Mouse (Mus musculus): ENCODE measurements at regions not wholly inside any gene's neighbourhood (a gene's known extent, or its start where the extent isn't known, plus 50 kb on each side); places are given as distances from the start of the nearest gene placed in this dataset.

- no peaks in the 10 kb centered on the region for H3K27me3 ChIP-seq (ENCODE audit: control insufficient read depth, insufficient read depth, low read length)
Observed at GRCm38 (mm10) chr19:56034552-56034951, 252.4 kb upstream of the Habp2 start.

GRCm38 (mm10) chr19:56037584-56037983 is 249.4 kb upstream of the Habp2 start:
- 88% methylated on average over 3 of the region's 3 CpGs for WGBS
- ATAC-seq (replicated peaks; ENCODE audit: extremely low read depth, insufficient read depth, low FRiP score), result no peak
- no peak overlapping the region for H3K4me3 ChIP-seq (ENCODE audit: low read length)

More at GRCm38 (mm10) chr19:56034552-56034951, 252.4 kb upstream of the Habp2 start:
- Histone ChIP-seq H3K9ac (ENCODE audit: low read length) (no peak overlapping the region), H3K4me3 (ENCODE audit: low read length) (no peak overlapping the region), H3K4me1 (ENCODE audit: control insufficient read depth, insufficient read depth, low read length) (no peaks in the 10 kb centered on the region), H3K9me3 (replicated peaks; ENCODE audit: control insufficient read depth, low read length) (no peaks in the 10 kb centered on the region), H3K36me3 (ENCODE audit: control insufficient read depth, insufficient read depth) (no peaks in the 10 kb centered on the region), H3K4me2 (ENCODE audit: low read depth, low read length) (no peak overlapping the region), H3K27ac (ENCODE audit: low read length) (no peak overlapping the region)
- no peak for ATAC-seq (replicated peaks; ENCODE audit: extremely low read depth, insufficient read depth, low FRiP score)
- WGBS, result 49% methylated on average over 4 of the region's 4 CpGs

GRCm38 (mm10) chr19:56039091-56040004 is 247.6 kb upstream of the Habp2 start:
- H3K4me1 ChIP-seq (ENCODE audit: control insufficient read depth, insufficient read depth, low read length), result no peaks in the 10 kb centered on the region
- H3K27ac ChIP-seq (ENCODE audit: low read length), result no peak overlapping the region
- H3K9ac ChIP-seq (ENCODE audit: low read length), result no peak overlapping the region
- ATAC-seq (replicated peaks; ENCODE audit: extremely low read depth, insufficient read depth, low FRiP score), result no peak
- no peaks in the 10 kb centered on the region for H3K27me3 ChIP-seq (ENCODE audit: control insufficient read depth, insufficient read depth, low read length)
- 76% methylated on average over 17 of the region's 17 CpGs for WGBS
- no peaks in the 10 kb centered on the region for H3K36me3 ChIP-seq (ENCODE audit: control insufficient read depth, insufficient read depth)
- no peak overlapping the region for H3K4me3 ChIP-seq (ENCODE audit: low read length)
- no peaks in the 10 kb centered on the region for H3K9me3 ChIP-seq (replicated peaks; ENCODE audit: control insufficient read depth, low read length)
- no peak overlapping the region for H3K4me2 ChIP-seq (ENCODE audit: low read depth, low read length)

More at GRCm38 (mm10) chr19:56037584-56037983, 249.4 kb upstream of the Habp2 start:
- H3K4me2 ChIP-seq (ENCODE audit: low read depth, low read length), result no peak overlapping the region
- no peaks in the 10 kb centered on the region for H3K4me1 ChIP-seq (ENCODE audit: control insufficient read depth, insufficient read depth, low read length)
- H3K9me3 ChIP-seq (replicated peaks; ENCODE audit: control insufficient read depth, low read length), result no peaks in the 10 kb centered on the region
- H3K9ac ChIP-seq (ENCODE audit: low read length), result no peak overlapping the region
- H3K36me3 ChIP-seq (ENCODE audit: control insufficient read depth, insufficient read depth), result no peaks in the 10 kb centered on the region
- H3K27me3 ChIP-seq (ENCODE audit: control insufficient read depth, insufficient read depth, low read length), result no peaks in the 10 kb centered on the region
- H3K27ac ChIP-seq (ENCODE audit: low read length), result no peak overlapping the region

GRCm38 (mm10) chr19:56041930-56042329 is 245.0 kb upstream of the Habp2 start:
- 87% methylated on average over 3 of the region's 3 CpGs for WGBS
- H3K4me2 ChIP-seq (ENCODE audit: low read depth, low read length), result no peak overlapping the region

GRCm38 (mm10) chr19:56046784-56047390 is 240.1 kb upstream of the Habp2 start:
- Histone ChIP-seq H3K9me3 (replicated peaks; ENCODE audit: control insufficient read depth, low read length) (no peaks in the 10 kb centered on the region), H3K27ac (ENCODE audit: low read length) (no peak overlapping the region), H3K27me3 (ENCODE audit: control insufficient read depth, insufficient read depth, low read length) (no peaks in the 10 kb centered on the region), H3K4me1 (ENCODE audit: control insufficient read depth, insufficient read depth, low read length) (no peaks in the 10 kb centered on the region), H3K4me3 (ENCODE audit: low read length) (no peak overlapping the region), H3K9ac (ENCODE audit: low read length) (no peak overlapping the region), H3K4me2 (ENCODE audit: low read depth, low read length) (no peak overlapping the region), H3K36me3 (ENCODE audit: control insufficient read depth, insufficient read depth) (no peaks in the 10 kb centered on the region)
- no peak for ATAC-seq (replicated peaks; ENCODE audit: extremely low read depth, insufficient read depth, low FRiP score)
- WGBS, result 80% methylated on average over 16 of the region's 16 CpGs

More at GRCm38 (mm10) chr19:56041930-56042329, 245.0 kb upstream of the Habp2 start:
- H3K9ac ChIP-seq (ENCODE audit: low read length), result no peak overlapping the region
- H3K4me1 ChIP-seq (ENCODE audit: control insufficient read depth, insufficient read depth, low read length), result no peaks in the 10 kb centered on the region
- no peak overlapping the region for H3K4me3 ChIP-seq (ENCODE audit: low read length)
- no peaks in the 10 kb centered on the region for H3K27me3 ChIP-seq (ENCODE audit: control insufficient read depth, insufficient read depth, low read length)
- no peaks in the 10 kb centered on the region for H3K36me3 ChIP-seq (ENCODE audit: control insufficient read depth, insufficient read depth)
- H3K27ac ChIP-seq (ENCODE audit: low read length), result no peak overlapping the region
- ATAC-seq (replicated peaks; ENCODE audit: extremely low read depth, insufficient read depth, low FRiP score), result no peak
- no peaks in the 10 kb centered on the region for H3K9me3 ChIP-seq (replicated peaks; ENCODE audit: control insufficient read depth, low read length)

GRCm38 (mm10) chr19:56054186-56054585 is 232.8 kb upstream of the Habp2 start:
- H3K4me1 ChIP-seq (ENCODE audit: control insufficient read depth, insufficient read depth, low read length), result no peaks in the 10 kb centered on the region
- 81% methylated on average over 8 of the region's 8 CpGs for WGBS
- H3K9ac ChIP-seq (ENCODE audit: low read length), result no peak overlapping the region
- no peaks in the 10 kb centered on the region for H3K36me3 ChIP-seq (ENCODE audit: control insufficient read depth, insufficient read depth)
- no peak overlapping the region for H3K27ac ChIP-seq (ENCODE audit: low read length)
- ATAC-seq (replicated peaks; ENCODE audit: extremely low read depth, insufficient read depth, low FRiP score), result no peak
- H3K4me2 ChIP-seq (ENCODE audit: low read depth, low read length), result no peak overlapping the region
- no peaks in the 10 kb centered on the region for H3K27me3 ChIP-seq (ENCODE audit: control insufficient read depth, insufficient read depth, low read length)
- no peak overlapping the region for H3K4me3 ChIP-seq (ENCODE audit: low read length)
- H3K9me3 ChIP-seq (replicated peaks; ENCODE audit: control insufficient read depth, low read length), result no peaks in the 10 kb centered on the region

- WGBS, result 73% methylated on average over 6 of the region's 6 CpGs
Observed at GRCm38 (mm10) chr19:56056397-56056796, 230.5 kb upstream of the Habp2 start.

GRCm38 (mm10) chr19:56061882-56062540 is 224.9 kb upstream of the Habp2 start:
- Histone ChIP-seq H3K27ac (ENCODE audit: low read length) (no peak overlapping the region), H3K9ac (ENCODE audit: low read length) (no peak overlapping the region), H3K4me1 (ENCODE audit: control insufficient read depth, insufficient read depth, low read length) (no peaks in the 10 kb centered on the region), H3K36me3 (ENCODE audit: control insufficient read depth, insufficient read depth) (no peaks in the 10 kb centered on the region), H3K9me3 (replicated peaks; ENCODE audit: control insufficient read depth, low read length) (no peaks in the 10 kb centered on the region), H3K27me3 (ENCODE audit: control insufficient read depth, insufficient read depth, low read length) (no peaks in the 10 kb centered on the region), H3K4me2 (ENCODE audit: low read depth, low read length) (no peak overlapping the region), H3K4me3 (ENCODE audit: low read length) (no peak overlapping the region)
- 74% methylated on average over 10 of the region's 10 CpGs for whole genome bisulfite sequencing
- no peak for ATAC-seq (replicated peaks; ENCODE audit: extremely low read depth, insufficient read depth, low FRiP score)

More at GRCm38 (mm10) chr19:56056397-56056796, 230.5 kb upstream of the Habp2 start:
- Histone ChIP-seq H3K36me3 (ENCODE audit: control insufficient read depth, insufficient read depth) (no peaks in the 10 kb centered on the region), H3K27ac (ENCODE audit: low read length) (no peak overlapping the region), H3K9ac (ENCODE audit: low read length) (no peak overlapping the region), H3K4me1 (ENCODE audit: control insufficient read depth, insufficient read depth, low read length) (no peaks in the 10 kb centered on the region), H3K4me3 (ENCODE audit: low read length) (no peak overlapping the region), H3K9me3 (replicated peaks; ENCODE audit: control insufficient read depth, low read length) (no peaks in the 10 kb centered on the region), H3K27me3 (ENCODE audit: control insufficient read depth, insufficient read depth, low read length) (no peaks in the 10 kb centered on the region), H3K4me2 (ENCODE audit: low read depth, low read length) (no peak overlapping the region)
- ATAC-seq (replicated peaks; ENCODE audit: extremely low read depth, insufficient read depth, low FRiP score), result no peak

- WGBS, result 72% methylated on average over 5 of the region's 5 CpGs
- Histone ChIP-seq H3K9ac (ENCODE audit: low read length) (no peak overlapping the region), H3K9me3 (replicated peaks; ENCODE audit: control insufficient read depth, low read length) (no peaks in the 10 kb centered on the region), H3K4me3 (ENCODE audit: low read length) (no peak overlapping the region), H3K27me3 (ENCODE audit: control insufficient read depth, insufficient read depth, low read length) (no peaks in the 10 kb centered on the region), H3K4me2 (ENCODE audit: low read depth, low read length) (no peak overlapping the region), H3K27ac (ENCODE audit: low read length) (no peak overlapping the region), H3K4me1 (ENCODE audit: control insufficient read depth, insufficient read depth, low read length) (no peaks in the 10 kb centered on the region), H3K36me3 (ENCODE audit: control insufficient read depth, insufficient read depth) (no peaks in the 10 kb centered on the region)
- no peak; the same call in 1 of the 2 replicates for ATAC-seq (replicated peaks; ENCODE audit: extremely low read depth, insufficient read depth, low FRiP score)
Observed at GRCm38 (mm10) chr19:56063099-56063498, 223.8 kb upstream of the Habp2 start.
